Mouse (Mus musculus) lung, embryonic 15.5 days (tissue): ENCODE data around the gene Anks1. TPM values are rescaled to one million over a fixed set of nuclear protein-coding genes. Genes with fewer than 3 reads are reported as not detected.

Source experiments
- ATAC-seq: fragments of 200-750 bp; cut with Nextera tagmentation; 2 replicates; pipeline ENCODE4 v1.8.0; 2017; ENCODE audit warnings: moderate number of reproducible peaks, borderline replicate concordance; ENCODE audit not compliant: low FRiP score, low TSS enrichment; ENCODE audit errors: extremely low read depth
- H3K27ac ChIP-seq: fragments of 300-500 bp; sonication (generic); 2 replicates; pipeline ENCODE4 v1.5.1; 2015; ENCODE audit warnings: moderate library complexity, mild to moderate bottlenecking, inconsistent platforms
- H3K27me3 ChIP-seq: fragments of 300-500 bp; sonication (generic); 2 replicates; pipeline ENCODE4 v1.6.1; 2015; ENCODE audit warnings: inconsistent platforms
- H3K36me3 ChIP-seq: fragments of 300-500 bp; sonication (generic); 2 replicates; pipeline ENCODE4 v1.6.1; 2015; ENCODE audit warnings: inconsistent platforms
- H3K4me1 ChIP-seq: fragments of 300-500 bp; sonication (generic); 2 replicates; pipeline ENCODE4 v1.6.1; 2015; ENCODE audit warnings: inconsistent platforms
- H3K4me2 ChIP-seq: fragments of 300-500 bp; sonication (generic); 2 replicates; pipeline ENCODE4 v1.6.1; 2015; ENCODE audit warnings: inconsistent platforms, mild to moderate bottlenecking, moderate library complexity
- H3K4me3 ChIP-seq: fragments of 300-500 bp; sonication (generic); 2 replicates; pipeline ENCODE4 v1.5.1; 2015; ENCODE audit warnings: mild to moderate bottlenecking, inconsistent platforms
- H3K9ac ChIP-seq: fragments of 300-500 bp; sonication (generic); 2 replicates; pipeline ENCODE4 v1.6.1; 2015; ENCODE audit warnings: inconsistent platforms
- H3K9me3 ChIP-seq: fragments of 300-500 bp; sonication (generic); 2 replicates; pipeline ENCODE4 v1.6.1; 2016; ENCODE audit warnings: inconsistent platforms
- WGBS: fragments of 180-500 bp; shearing (Covaris S2); methylation state at CpG from one replicate; pipeline ENCODE4 v1.1.7; 2015; 5-methylcytosine and 5-hydroxymethylcytosine counted together
- polyA plus RNA-seq: library from polyadenylated mRNA; unstranded; fragments of >200 nt; fragmentation: Nextera tagmentation; extraction: Ambion mirVana; gene quantifications from 2 replicates; pipeline ENCODE4 v1.2.1, GENCODE M21; 2015

The Anks1 gene
- polyA plus RNA-seq, 1 experiment from 2014 or later, result 19.3 TPM

DNA sequence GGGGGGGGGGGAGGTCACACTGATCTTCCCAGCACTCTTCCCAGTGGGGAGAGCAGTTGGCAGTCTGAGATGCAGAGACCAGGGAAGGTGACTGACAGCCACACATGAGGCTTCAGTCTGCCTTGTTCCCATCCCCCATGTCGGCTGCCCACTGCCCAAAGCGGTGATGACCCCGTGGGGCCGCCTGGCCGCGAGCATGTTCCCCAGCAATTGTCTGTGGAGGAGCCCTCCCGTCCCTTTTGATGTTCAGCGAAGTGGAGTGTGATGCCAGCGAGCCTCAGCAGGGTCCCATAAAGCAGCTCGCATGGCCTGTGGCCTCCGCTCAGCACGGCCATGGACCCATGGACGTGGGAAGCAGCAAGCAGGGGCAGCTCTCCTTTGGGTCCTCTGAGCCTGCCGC lies 198.2 kb downstream of the Anks1 start:
- H3K4me2 ChIP-seq, result no peak overlapping the region
- no peak overlapping the region for H3K27ac ChIP-seq
- H3K9me3 ChIP-seq, result no peaks in the 10 kb centered on the region
- ATAC-seq, result no peak
- no peaks in the 10 kb centered on the region for H3K36me3 ChIP-seq
- no peaks in the 10 kb centered on the region for H3K27me3 ChIP-seq
- H3K9ac ChIP-seq, result no peak overlapping the region
- H3K4me3 ChIP-seq, result no peak overlapping the region
- no peaks in the 10 kb centered on the region; the same call in 1 of the 2 replicates for H3K4me1 ChIP-seq
- 24% methylated on average over 14 of the region's 14 CpGs for WGBS

- Histone ChIP-seq H3K27ac (no peak overlapping the region), H3K9ac (no peak overlapping the region), H3K4me3 (no peak overlapping the region), H3K4me1 (no peaks in the 10 kb centered on the region), H3K36me3 (no peaks in the 10 kb centered on the region), H3K9me3 (no peaks in the 10 kb centered on the region), H3K27me3 (no peaks in the 10 kb centered on the region), H3K4me2 (no peak overlapping the region)
- no peak for ATAC-seq
- WGBS, result 89% methylated on average over 8 of the region's 8 CpGs
These were observed 203.2 kb downstream of the Anks1 start for GRCm38 (mm10) chr17:28112266-28112665.

Other genes starting within 250 kb of the Anks1 start
- gene Spdef, start 180.4 kb upstream of the Anks1 start, polyA plus RNA-seq, result 1.7 and 2.2 TPM in 2 replicates
- gene D17Wsu92e, start 88.7 kb upstream of the Anks1 start, polyA plus RNA-seq, result 15.9 and 16.8 TPM in 2 replicates
- gene Snrpc, start 71.2 kb upstream of the Anks1 start, polyA plus RNA-seq, result 320 and 343 TPM in 2 replicates
- gene Uhrf1bp1, start 52.9 kb upstream of the Anks1 start, polyA plus RNA-seq, result 3.5 and 4.8 TPM in 2 replicates
- gene Taf11, start 538 bp downstream of the Anks1 start, polyA plus RNA-seq, result 68.6 and 73.5 TPM in 2 replicates
- gene Tcp11, start 171.3 kb downstream of the Anks1 start, polyA plus RNA-seq, result 3.9 and 4.3 TPM in 2 replicates
- 1.7 and 1.8 TPM in 2 replicates for gene Scube3, start 232.8 kb downstream of the Anks1 start, polyA plus RNA-seq